Mouse (Mus musculus): Measurements from ENCODE around the gene Prss32. TPM values are rescaled to one million over a fixed set of nuclear protein-coding genes. Genes with fewer than 3 reads are reported as not detected.
"Not testable (repeated sequence)": the region's sequence is repeated elsewhere in the genome, so short reads cannot be mapped to it uniquely, and the experiment has no call there.

Prss32 gene
- polyA plus RNA-seq, 1 experiment from 2014 or later, result not detected

DNA sequence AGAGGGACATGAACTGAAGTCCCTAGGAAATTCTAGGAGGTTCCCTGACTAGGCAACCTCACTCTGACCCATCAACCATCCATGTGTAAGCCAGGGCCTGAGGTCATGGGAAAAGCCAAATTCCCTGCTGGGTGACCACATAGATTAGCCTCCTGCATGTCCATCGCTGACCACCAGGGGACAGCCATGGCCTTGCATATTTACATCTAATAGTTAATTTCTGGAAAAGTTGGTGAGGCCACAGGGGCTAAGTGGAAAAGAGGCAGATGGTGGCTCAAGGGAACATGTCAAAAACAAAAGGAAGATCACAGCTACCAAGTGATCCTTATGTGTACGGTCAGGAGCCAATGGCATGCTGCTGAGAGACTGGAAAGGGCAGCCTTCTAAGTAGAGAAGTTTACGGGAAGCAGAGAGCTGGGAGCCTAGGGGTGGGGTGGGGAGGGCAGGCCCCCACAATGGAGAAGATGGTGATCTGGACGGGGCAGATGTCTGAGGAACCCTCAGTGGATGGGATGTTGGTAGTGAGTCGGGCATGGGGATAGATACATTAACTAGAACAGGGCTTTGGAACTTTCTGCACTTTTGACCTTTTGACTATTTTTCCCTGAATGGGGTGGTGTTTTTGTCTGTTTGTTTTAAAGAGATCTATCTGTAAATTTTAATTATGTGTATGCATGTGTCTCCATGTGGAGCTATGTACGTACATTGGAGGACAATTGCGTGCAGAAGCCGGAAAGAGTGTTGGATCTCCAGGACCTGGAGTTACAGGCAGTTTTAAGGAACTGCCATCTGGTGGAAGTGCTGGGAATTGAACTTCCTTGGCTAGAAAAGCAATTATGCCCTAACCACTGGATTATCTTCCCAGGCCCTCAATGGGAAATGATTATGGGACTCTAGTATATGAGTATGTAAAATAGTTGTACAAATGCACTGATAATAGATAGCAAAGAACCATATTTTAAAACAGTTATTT, 30.5 kb downstream of the Prss32 start:
- no peak for ATAC-seq (ENCODE audit: insufficient read depth)

DNA sequence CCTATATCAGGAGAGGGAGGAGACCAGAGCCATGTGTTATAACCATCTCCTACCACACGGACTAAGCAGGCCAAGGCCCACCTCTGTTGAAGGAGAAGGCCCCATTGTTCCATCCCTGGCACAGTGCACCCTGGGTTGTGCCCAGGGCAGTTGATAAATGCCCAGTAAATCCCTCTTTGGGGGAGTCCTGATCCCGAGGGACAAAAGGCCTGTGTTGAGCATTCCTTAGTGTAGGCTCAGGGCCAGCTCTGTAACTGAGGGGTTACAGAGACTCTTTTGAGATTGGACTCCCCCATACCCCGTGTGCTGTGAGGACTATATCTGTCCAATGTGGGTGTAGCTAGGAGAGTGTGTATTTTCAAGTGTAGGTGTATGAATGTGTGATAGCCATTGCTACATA, 33.1 kb downstream of the Prss32 start:
- 37% methylated on average over 3 of the region's 3 CpGs for WGBS (ENCODE audit: insufficient replicate concordance)
- Histone ChIP-seq H3K4me2 (no peak overlapping the region), H3K36me3 (replicated peaks) (no peaks in the 10 kb centered on the region), H3K4me1 (replicated peaks) (no peaks in the 10 kb centered on the region), H3K9ac (no peak overlapping the region), H3K4me3 (replicated peaks) (no peak overlapping the region), H3K27me3 (no peaks in the 10 kb centered on the region), H3K27ac (replicated peaks) (no peak overlapping the region), H3K9me3 (replicated peaks) (no peaks in the 10 kb centered on the region)
- ATAC-seq (ENCODE audit: insufficient read depth), result no peak

More for the DNA sequence above, 30.5 kb downstream of the Prss32 start:
- H3K4me2 ChIP-seq, result no peak overlapping the region
- no peak overlapping the region for H3K27ac ChIP-seq (replicated peaks)
- no peak overlapping the region for H3K9ac ChIP-seq
- no peaks in the 10 kb centered on the region for H3K4me1 ChIP-seq (replicated peaks)
- 38% methylated on average over 8 of the region's 8 CpGs for WGBS (ENCODE audit: insufficient replicate concordance)
- H3K4me3 ChIP-seq (replicated peaks), result no peak overlapping the region
- H3K9me3 ChIP-seq (replicated peaks), result no peaks in the 10 kb centered on the region
- H3K36me3 ChIP-seq (replicated peaks), result no peaks in the 10 kb centered on the region
- no peaks in the 10 kb centered on the region for H3K27me3 ChIP-seq

DNA sequence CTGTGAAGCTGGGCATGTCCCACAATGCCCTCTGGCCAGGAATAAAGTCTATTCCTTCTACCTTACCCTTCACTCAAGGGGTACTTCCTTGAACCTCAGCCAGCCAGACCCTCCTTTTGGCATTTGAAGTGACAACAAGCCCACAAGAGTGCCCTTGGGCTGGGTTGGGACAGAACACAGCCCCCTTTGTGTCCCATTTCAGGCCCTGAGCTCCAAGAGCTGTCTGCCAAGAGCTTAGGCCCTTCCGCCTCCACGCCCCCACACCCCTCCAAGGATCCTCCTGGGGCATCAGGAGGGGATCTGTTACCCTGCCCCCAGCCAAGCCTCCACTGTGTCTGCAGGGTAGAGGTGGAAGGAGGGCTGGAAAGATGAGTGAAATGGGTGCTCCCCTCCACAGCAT, 33.5 kb downstream of the Prss32 start:
- Histone ChIP-seq H3K9me3 (replicated peaks) (no peaks in the 10 kb centered on the region), H3K4me1 (replicated peaks) (no peaks in the 10 kb centered on the region), H3K27me3 (no peaks in the 10 kb centered on the region), H3K9ac (no peak overlapping the region), H3K4me3 (replicated peaks) (no peak overlapping the region), H3K4me2 (no peak overlapping the region), H3K27ac (replicated peaks) (no peak overlapping the region), H3K36me3 (replicated peaks) (no peaks in the 10 kb centered on the region)
- 83% methylated on average over 2 of the region's 2 CpGs for WGBS (ENCODE audit: insufficient replicate concordance)
- ATAC-seq (ENCODE audit: insufficient read depth), result no peak

DNA sequence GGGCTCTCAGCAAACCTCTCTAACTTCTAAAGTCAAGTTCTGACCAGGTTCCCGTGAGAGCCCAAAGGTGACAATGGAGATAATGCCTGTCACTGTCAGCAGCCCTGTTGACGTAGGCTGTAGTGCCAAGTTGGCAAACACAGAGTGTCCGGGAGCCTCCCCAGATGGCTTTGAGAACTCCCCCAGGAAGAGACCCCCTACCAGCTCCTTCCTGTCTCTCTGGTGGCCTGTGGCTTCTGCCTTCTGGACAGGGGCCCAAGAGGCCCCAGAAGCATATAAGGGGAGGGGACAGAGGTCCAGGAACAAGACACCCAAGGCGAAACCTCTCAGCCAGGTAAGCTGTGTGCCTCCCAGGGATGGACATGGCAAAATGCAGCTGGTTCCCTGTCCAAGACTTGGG, 36.9 kb downstream of the Prss32 start, which contains the start of the genes Dcpp1 and Dcpp2:
Gene Dcpp1 (plus strand): TSS at position 301 of the 400 bp plus-strand sequence.
Gene Dcpp2 (plus strand): TSS at position 305 of the 400 bp plus-strand sequence.
- not testable (repeated sequence) for H3K27me3 ChIP-seq; ATAC-seq (ENCODE audit: insufficient read depth); H3K9ac ChIP-seq; H3K4me3 ChIP-seq (replicated peaks); H3K4me1 ChIP-seq (replicated peaks); H3K4me2 ChIP-seq; H3K27ac ChIP-seq (replicated peaks); H3K36me3 ChIP-seq (replicated peaks); H3K9me3 ChIP-seq (replicated peaks)
- 52% methylated on average over 4 of the region's 4 CpGs for WGBS (ENCODE audit: insufficient replicate concordance)

Small RNA genes lying within 50 kb of the gene (microRNA-seq; reads per million reads assigned to microRNA genes)
- gene Mir5125, result 1.0 reads per million

Other genes starting within 250 kb of the Prss32 start
- gene Zfp13, start 244.4 kb upstream of the Prss32 start, polyA plus RNA-seq (2015; fragmentation: Nextera tagmentation; extraction: Ambion mirVana), result 1.3 and 1.8 TPM in 2 replicates
- gene Zscan10, start 243.0 kb upstream of the Prss32 start, polyA plus RNA-seq (2015; fragmentation: Nextera tagmentation; extraction: Ambion mirVana), result 0.16 TPM in 1 of 2 replicates, not detected in the other
- 0.40 and 0.64 TPM in 2 replicates for gene Mmp25, start 198.6 kb upstream of the Prss32 start, polyA plus RNA-seq (2015; fragmentation: Nextera tagmentation; extraction: Ambion mirVana)
- gene Bicdl2, start 183.3 kb upstream of the Prss32 start, polyA plus RNA-seq (2015; fragmentation: Nextera tagmentation; extraction: Ambion mirVana), result 0.13 TPM in 1 of 2 replicates, not detected in the other
- gene Hcfc1r1, start 170.3 kb upstream of the Prss32 start, polyA plus RNA-seq (2015; fragmentation: Nextera tagmentation; extraction: Ambion mirVana), result 20.2 and 23.5 TPM in 2 replicates
- 19.7 and 22.4 TPM in 2 replicates for gene Thoc6, start 170.0 kb upstream of the Prss32 start, polyA plus RNA-seq (2015; fragmentation: Nextera tagmentation; extraction: Ambion mirVana)
- 5.8 and 6.4 TPM in 2 replicates for gene Tnfrsf12a, start 166.4 kb upstream of the Prss32 start, polyA plus RNA-seq (2015; fragmentation: Nextera tagmentation; extraction: Ambion mirVana)
- 0.89 and 2.0 TPM in 2 replicates for gene Cldn6, start 164.6 kb upstream of the Prss32 start, polyA plus RNA-seq (2015; fragmentation: Nextera tagmentation; extraction: Ambion mirVana)
- not detected in 2 replicates for gene Cldn9, start 159.8 kb upstream of the Prss32 start, polyA plus RNA-seq (2015; fragmentation: Nextera tagmentation; extraction: Ambion mirVana)
- gene 1520401A03Rik, start 121.1 kb upstream of the Prss32 start, polyA plus RNA-seq (2015; fragmentation: Nextera tagmentation; extraction: Ambion mirVana), result 0.10 and 0.15 TPM in 2 replicates
- 28.8 and 34.7 TPM in 2 replicates for gene Pkmyt1, start 117.5 kb upstream of the Prss32 start, polyA plus RNA-seq (2015; fragmentation: Nextera tagmentation; extraction: Ambion mirVana)
- 7.9 and 8.0 TPM in 2 replicates for gene Paqr4, start 103.0 kb upstream of the Prss32 start, polyA plus RNA-seq (2015; fragmentation: Nextera tagmentation; extraction: Ambion mirVana)
- gene Kremen2, start 98.0 kb upstream of the Prss32 start, polyA plus RNA-seq (2015; fragmentation: Nextera tagmentation; extraction: Ambion mirVana), result not detected in 2 replicates
- 9.4 and 12.1 TPM in 2 replicates for gene Flywch1, start 72.3 kb upstream of the Prss32 start, polyA plus RNA-seq (2015; fragmentation: Nextera tagmentation; extraction: Ambion mirVana)
- 0.93 and 0.94 TPM in 2 replicates for gene Flywch2, start 57.8 kb upstream of the Prss32 start, polyA plus RNA-seq (2015; fragmentation: Nextera tagmentation; extraction: Ambion mirVana)
- 167 and 170 TPM in 2 replicates for gene Srrm2, start 53.3 kb upstream of the Prss32 start, polyA plus RNA-seq (2015; fragmentation: Nextera tagmentation; extraction: Ambion mirVana)
- gene Elob, start 14.7 kb upstream of the Prss32 start, polyA plus RNA-seq (2015; fragmentation: Nextera tagmentation; extraction: Ambion mirVana), result 388 and 452 TPM in 2 replicates
- not detected in 2 replicates for gene Prss33, start 7.8 kb upstream of the Prss32 start, polyA plus RNA-seq (2015; fragmentation: Nextera tagmentation; extraction: Ambion mirVana)
- gene Prss41, start 317 bp downstream of the Prss32 start, polyA plus RNA-seq (2015; fragmentation: Nextera tagmentation; extraction: Ambion mirVana), result 0.10 TPM in 1 of 2 replicates, not detected in the other
- gene Prss21, start 24.2 kb downstream of the Prss32 start, polyA plus RNA-seq (2015; fragmentation: Nextera tagmentation; extraction: Ambion mirVana), result not detected in 2 replicates
- gene Dcpp1, start 37.0 kb downstream of the Prss32 start, polyA plus RNA-seq (2015; fragmentation: Nextera tagmentation; extraction: Ambion mirVana), result not detected in 2 replicates
- gene Dcpp2, start 37.0 kb downstream of the Prss32 start, polyA plus RNA-seq (2015; fragmentation: Nextera tagmentation; extraction: Ambion mirVana), result not detected in 2 replicates
- not detected in 2 replicates for gene Dcpp3, start 73.6 kb downstream of the Prss32 start, polyA plus RNA-seq (2015; fragmentation: Nextera tagmentation; extraction: Ambion mirVana)
- gene Sbp, start 97.8 kb downstream of the Prss32 start, polyA plus RNA-seq (2015; fragmentation: Nextera tagmentation; extraction: Ambion mirVana), result not detected in 2 replicates
- gene Sbpl, start 111.4 kb downstream of the Prss32 start, polyA plus RNA-seq (2015; fragmentation: Nextera tagmentation; extraction: Ambion mirVana), result not detected in 2 replicates
- 0.14 TPM in 1 of 2 replicates, not detected in the other for gene Prss30, start 136.7 kb downstream of the Prss32 start, polyA plus RNA-seq (2015; fragmentation: Nextera tagmentation; extraction: Ambion mirVana)
- gene Prss22, start 154.2 kb downstream of the Prss32 start, polyA plus RNA-seq (2015; fragmentation: Nextera tagmentation; extraction: Ambion mirVana), result not detected in 2 replicates
- gene Prss27, start 194.3 kb downstream of the Prss32 start, polyA plus RNA-seq (2015; fragmentation: Nextera tagmentation; extraction: Ambion mirVana), result not detected in 2 replicates
- 12.6 TPM in 2 replicates for gene Kctd5, start 229.6 kb downstream of the Prss32 start, polyA plus RNA-seq (2015; fragmentation: Nextera tagmentation; extraction: Ambion mirVana)

All from liver, embryonic 15.5 days (tissue).